In genomic region chr7:34388445-34389276, GRCm38 (mm10) we compare ENCODE assay signal across 7 mouse cellular contexts. TPM values are rescaled to one million over a fixed set of nuclear protein-coding genes. Genes with fewer than 3 reads are reported as not detected.
A peak's percentile ranks its signal among the peaks of the same experiment; 100 is the strongest.
DNase-seq lines count a peak whose midpoint lies in the region; ATAC-seq lines count a peak whose summit lies in the region.

No protein-coding gene starts in this region.

- peak overlapping the region; percentile 85 for H3K4me2 ChIP-seq in intestine, embryonic 15.5 days (replicated peaks)
- peak overlapping the region; percentile 93 for H3K4me2 ChIP-seq in limb, embryonic 13.5 days (replicated peaks)
- H3K4me2 ChIP-seq in midbrain, embryonic 14.5 days (ENCODE audit: low read length): peak overlapping the region; percentile 92

- H3K4me3 ChIP-seq in intestine, embryonic 15.5 days (replicated peaks): peak overlapping the region; percentile 92
- peak overlapping the region; percentile 94 for H3K4me3 ChIP-seq in limb, embryonic 13.5 days
- peak overlapping the region; percentile 93 for H3K4me3 ChIP-seq in midbrain, embryonic 14.5 days (replicated peaks; ENCODE audit: low read depth, low read length)

- H3K36me3 ChIP-seq in intestine, embryonic 15.5 days: no peaks in the 10 kb centered on the region
- H3K36me3 ChIP-seq in limb, embryonic 13.5 days: no peaks in the 10 kb centered on the region; the same call in 1 of the 2 replicates
- no peaks in the 10 kb centered on the region for H3K36me3 ChIP-seq in midbrain, embryonic 14.5 days (ENCODE audit: control insufficient read depth, insufficient read depth, low read length)

- peak; percentile 67 for ATAC-seq in intestine, embryonic 15.5 days
- ATAC-seq in limb, embryonic 13.5 days (ENCODE audit: low FRiP score, low read depth): peak; percentile 41; the same call in 1 of the 2 replicates
- ATAC-seq in midbrain, embryonic 14.5 days (ENCODE audit: low FRiP score, low TSS enrichment): no peak; the same call in 1 of the 2 replicates

- peak; percentile 86 for DNase-seq in adrenal gland, adult 2 months
- peak; percentile 52 for DNase-seq in embryo, embryonic 10 days (ENCODE audit: low spot score)
- DNase-seq in gastrocnemius, postnatal 36 days: peak; percentile 53 to 67
- DNase-seq in midbrain, embryonic 14.5 days: peak; percentile 78
- peak; percentile 67 for DNase-seq in spleen, adult 12 weeks (ENCODE audit: low spot score)

- peak overlapping the region; percentile 99 for H3K27ac ChIP-seq in intestine, embryonic 15.5 days
- peak overlapping the region; percentile 99 for H3K27ac ChIP-seq in limb, embryonic 13.5 days
- H3K27ac ChIP-seq in midbrain, embryonic 14.5 days (replicated peaks; ENCODE audit: low read depth, low read length): peak overlapping the region; percentile 98

- peaks cover 24% of the 10 kb centered on the region for H3K4me1 ChIP-seq in intestine, embryonic 15.5 days (replicated peaks)
- H3K4me1 ChIP-seq in limb, embryonic 13.5 days: peaks cover 41% of the 10 kb centered on the region
- H3K4me1 ChIP-seq in midbrain, embryonic 14.5 days (ENCODE audit: control insufficient read depth, insufficient read depth, low read length): peaks cover 33% of the 10 kb centered on the region

- peak overlapping the region; percentile 98 for H3K9ac ChIP-seq in intestine, embryonic 15.5 days
- H3K9ac ChIP-seq in limb, embryonic 13.5 days: peak overlapping the region; percentile 99
- peak overlapping the region; percentile 97 for H3K9ac ChIP-seq in midbrain, embryonic 14.5 days (replicated peaks; ENCODE audit: low read length)

- under 1% methylated on average over 64 of the region's 64 CpGs for WGBS in intestine, embryonic 15.5 days
- WGBS in limb, embryonic 13.5 days: under 1% methylated on average over 64 of the region's 64 CpGs
- under 1% methylated on average over 64 of the region's 64 CpGs for WGBS in midbrain, embryonic 14.5 days

- no peaks in the 10 kb centered on the region for H3K9me3 ChIP-seq in intestine, embryonic 15.5 days
- no peaks in the 10 kb centered on the region for H3K9me3 ChIP-seq in limb, embryonic 13.5 days
- H3K9me3 ChIP-seq in midbrain, embryonic 14.5 days (ENCODE audit: control insufficient read depth, low read length): no peaks in the 10 kb centered on the region

- intact Hi-C loops in gastrocnemius, postnatal 36 days (cut with DNase I): no loop called here

- H3K27me3 ChIP-seq in intestine, embryonic 15.5 days (replicated peaks): no peaks in the 10 kb centered on the region
- no peaks in the 10 kb centered on the region for H3K27me3 ChIP-seq in limb, embryonic 13.5 days
- no peaks in the 10 kb centered on the region for H3K27me3 ChIP-seq in midbrain, embryonic 14.5 days (ENCODE audit: control insufficient read depth, insufficient read depth, low read length)

RNA-seq across cellular contexts. Expression of gene Lsm14a, which starts 4.5 kb away (rescaled TPM):
- total RNA-seq in adrenal gland, adult 2 months (2021): 100 to 1,000 TPM; 104 to 134 TPM
- 17.9 and 23.5 TPM in 2 replicates for polyA plus RNA-seq in adrenal gland, adult 2 months (2012; rRNA removed)
- 10 to 100 TPM; 73.3 to 84.3 TPM for total RNA-seq in gastrocnemius, postnatal 36 days (2021)
- 71.6 and 75.9 TPM in 2 replicates for polyA plus RNA-seq in intestine, embryonic 15.5 days (2015; fragmentation: Nextera tagmentation; extraction: Ambion mirVana)
- 97.6 and 105 TPM in 2 replicates for polyA plus RNA-seq in limb, embryonic 13.5 days (2015; fragmentation: Nextera tagmentation; extraction: Ambion mirVana)
- polyA plus RNA-seq in midbrain, embryonic 14.5 days (2014; fragmentation: Nextera tagmentation; extraction: Ambion mirVana): 46.1 and 48.9 TPM in 2 replicates
